Mouse (Mus musculus) G1E (cell line): ENCODE measurements around the gene Krt83.

Source experiments
- CTCF ChIP-seq: IDR thresholded peaks from 2 replicates; pipeline ENCODE4 v1.5.1; 2012; ENCODE audit warnings: low read depth, low read length, inconsistent platforms, mixed read lengths
- GATA1 ChIP-seq: IDR thresholded peaks from 2 replicates; pipeline ENCODE4 v1.6.1; 2012; ENCODE audit warnings: borderline replicate concordance, low read length, inconsistent platforms, mixed read lengths
- GATA2 ChIP-seq: IDR thresholded peaks from 2 replicates; pipeline ENCODE4 v1.6.1; 2012; ENCODE audit warnings: low read depth, low read length, inconsistent platforms, borderline replicate concordance
- POLR2AphosphoS5 ChIP-seq: IDR thresholded peaks from 2 replicates; pipeline ENCODE4 v1.6.1; 2012; ENCODE audit warnings: low read depth, low read length, inconsistent platforms; ENCODE audit not compliant: insufficient replicate concordance
- TAL1 ChIP-seq: conservative IDR thresholded peaks from 2 replicates; pipeline ENCODE4 v1.6.1; 2012; ENCODE audit warnings: low read depth, low read length, inconsistent platforms, mixed read lengths

DNA sequence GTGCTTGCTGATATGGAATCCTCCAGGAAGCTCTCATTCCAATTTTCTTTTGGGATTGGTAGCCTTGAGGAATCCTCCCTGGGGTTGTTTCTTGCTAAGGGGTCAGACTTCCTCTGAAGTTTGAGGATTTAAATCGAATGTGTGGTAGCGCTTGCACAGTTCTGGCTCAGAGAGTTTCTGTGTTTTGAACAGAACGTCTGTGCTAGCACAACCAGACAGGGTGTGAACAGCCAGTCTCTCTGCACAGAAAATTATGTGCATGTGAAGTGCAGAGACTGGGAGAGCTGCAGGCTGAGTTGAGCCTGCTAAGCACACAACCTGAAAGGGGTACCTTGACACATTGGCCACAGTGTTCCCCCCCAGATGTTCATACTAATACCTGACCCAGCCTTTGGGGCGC lies 50.5 kb downstream of the Krt83 start:
- TF ChIP-seq TAL1 (no peak), CTCF (no peak), GATA1 (no peak), POLR2AphosphoS5 (no peak), GATA2 (no peak)
